Mouse (Mus musculus) erythroid progenitor cell, adult 5-6 weeks (primary cell): ENCODE measurements around the gene Dnali1. TPM values are rescaled to one million over a fixed set of nuclear protein-coding genes. Genes with fewer than 3 reads are reported as not detected.

Source experiments
- ATAC-seq: replicated peaks from 2 replicates; pipeline ENCODE4 v1.8.0; 2016; ENCODE audit warnings: moderate number of reproducible peaks, mild to moderate bottlenecking, moderate TSS enrichment, inconsistent platforms; ENCODE audit not compliant: poor library complexity, low FRiP score, severe bottlenecking
- total RNA-seq, 2 experiments: library from RNA; stranded (forward) in 1 of 2; stranded (reverse) in 1 of 2; fragments of 150-400 nt in 1 of 2; fragments of 186-747, 209-891 nt in 1 of 2; gene quantifications; 2 replicates each; pipeline versions ENCODE4 v1.2.3 to v1.2.4; 2015 to 2017; ENCODE audit warnings: low replicate concordance in 2 of 2

Dnali1 gene
- total RNA-seq (2015; ENCODE audit: low replicate concordance), result not detected in 2 replicates
- total RNA-seq (2017; ENCODE audit: low replicate concordance), result not detected in 2 replicates

DNA sequence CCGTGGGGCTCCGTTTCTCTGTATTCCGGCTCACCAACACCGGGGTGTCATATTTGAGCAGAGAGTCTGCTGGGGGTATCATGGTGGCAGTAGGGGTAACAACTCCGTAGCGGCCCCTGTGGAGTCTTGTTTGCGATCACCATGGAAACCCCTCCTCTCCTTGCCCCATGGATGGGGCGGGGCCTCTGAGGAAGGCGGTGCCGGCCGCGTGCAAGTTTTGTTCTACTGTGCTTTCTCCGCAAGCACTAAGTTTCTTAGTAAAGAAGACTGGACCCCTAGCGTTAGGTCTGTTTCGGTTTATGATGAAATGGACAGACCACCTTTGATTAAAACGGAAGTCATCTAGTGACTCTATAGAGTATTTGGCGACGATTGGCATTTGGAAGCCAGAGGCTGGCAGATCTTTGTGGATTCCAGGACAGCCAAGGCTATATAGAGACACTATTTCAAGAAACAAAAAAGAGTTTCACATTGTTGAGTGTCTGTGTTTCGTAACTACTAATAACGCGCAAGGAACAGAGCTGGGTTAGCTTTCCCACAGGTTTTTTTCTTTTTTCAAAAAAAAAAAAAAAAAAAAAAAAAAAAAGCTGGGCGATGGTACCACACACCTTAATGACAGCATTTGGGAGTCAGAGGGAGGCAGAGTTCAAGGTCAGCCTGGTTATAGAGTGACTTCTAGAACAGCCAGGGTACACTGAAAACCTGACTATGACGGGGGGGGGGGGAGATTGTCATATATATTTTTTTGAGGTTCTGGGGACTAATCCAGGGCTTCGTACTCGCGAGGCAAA, at the start of gene Dnali1:
Gene Dnali1 (minus strand): TSS at position 187 of the 791 bp plus-strand sequence.
- no peak for ATAC-seq

DNA sequence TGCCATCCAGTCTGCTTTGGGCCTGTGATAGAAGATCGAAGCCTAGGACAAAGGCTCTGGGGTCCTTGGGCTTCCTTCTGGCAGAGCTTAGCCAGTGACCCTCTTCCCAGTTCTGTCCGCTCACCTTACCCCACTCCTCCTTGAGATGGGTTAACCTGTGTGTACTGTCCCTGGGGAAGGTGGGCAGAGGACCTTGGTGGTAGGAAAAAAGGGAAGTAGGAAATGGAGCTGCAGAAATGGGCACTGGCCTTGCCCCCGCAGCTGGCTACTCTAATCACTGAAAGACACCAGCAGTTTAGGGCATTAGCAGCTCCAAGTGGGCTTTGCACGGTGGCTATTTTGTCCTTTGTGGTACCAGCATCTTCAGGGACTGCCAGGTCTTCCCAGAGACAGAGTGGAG, 49.6 kb upstream of the Dnali1 start:
- no peak for ATAC-seq

DNA sequence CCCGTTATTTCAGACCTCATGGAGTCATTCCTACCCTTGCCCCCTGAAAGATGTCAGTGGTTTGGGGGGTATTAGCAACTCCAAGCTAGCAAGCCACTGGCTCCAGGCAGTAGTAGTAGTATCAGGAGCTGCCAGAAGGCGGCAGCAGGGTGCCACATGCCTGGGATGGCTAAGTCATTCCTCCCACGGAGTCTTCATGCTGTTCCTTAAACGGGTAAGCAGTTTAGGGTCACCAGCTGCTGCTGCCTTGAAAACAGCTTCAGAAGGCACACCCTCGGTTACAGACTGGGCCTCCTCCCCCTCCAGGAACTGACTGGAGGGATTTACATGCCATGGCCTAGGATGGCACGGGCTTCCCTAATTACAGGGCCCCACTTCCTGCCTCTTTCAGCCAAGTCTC, 49.1 kb upstream of the Dnali1 start:
- peak; percentile 56; the same call in 1 of the 2 replicates for ATAC-seq

DNA sequence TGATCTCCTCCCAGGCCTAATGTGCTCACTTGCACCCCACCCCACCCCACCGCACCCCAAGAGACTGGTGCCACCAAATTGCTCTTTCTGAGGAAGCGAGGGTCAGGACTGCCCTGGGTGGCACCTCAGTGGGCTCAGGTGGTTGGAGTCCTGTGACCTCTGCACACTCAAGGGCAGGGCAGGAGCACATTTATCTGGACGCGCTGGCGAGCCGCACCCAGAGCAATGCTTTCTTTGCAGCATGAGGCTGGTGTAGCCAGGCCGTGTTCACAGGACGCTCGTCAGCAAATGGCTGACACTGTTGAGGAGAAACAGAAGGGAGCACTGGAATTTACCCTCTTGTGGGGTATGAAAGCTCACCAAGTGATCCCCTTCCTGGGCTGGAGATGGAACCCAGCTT, 39.9 kb upstream of the Dnali1 start:
- no peak for ATAC-seq

DNA sequence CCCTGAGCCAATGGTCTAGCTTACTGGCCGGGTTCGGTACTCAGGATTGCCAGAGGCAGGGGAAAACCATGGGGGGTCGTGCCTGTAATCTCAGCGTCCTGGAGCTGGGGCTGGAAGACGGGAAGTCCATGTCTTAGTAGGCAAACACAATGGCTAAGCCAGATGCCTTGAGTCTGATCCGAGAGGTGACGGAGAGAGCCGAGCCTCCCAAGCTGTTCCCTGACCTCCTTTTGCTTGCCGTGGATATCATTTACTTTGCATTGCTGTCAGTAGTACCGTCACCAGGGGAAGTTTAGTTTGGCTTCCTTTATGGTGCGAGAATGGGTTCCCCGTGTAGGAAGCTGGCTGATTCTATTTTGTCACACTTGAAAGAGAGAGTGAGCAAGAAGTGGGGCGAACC, 35.8 kb upstream of the Dnali1 start:
- ATAC-seq, result no peak

DNA sequence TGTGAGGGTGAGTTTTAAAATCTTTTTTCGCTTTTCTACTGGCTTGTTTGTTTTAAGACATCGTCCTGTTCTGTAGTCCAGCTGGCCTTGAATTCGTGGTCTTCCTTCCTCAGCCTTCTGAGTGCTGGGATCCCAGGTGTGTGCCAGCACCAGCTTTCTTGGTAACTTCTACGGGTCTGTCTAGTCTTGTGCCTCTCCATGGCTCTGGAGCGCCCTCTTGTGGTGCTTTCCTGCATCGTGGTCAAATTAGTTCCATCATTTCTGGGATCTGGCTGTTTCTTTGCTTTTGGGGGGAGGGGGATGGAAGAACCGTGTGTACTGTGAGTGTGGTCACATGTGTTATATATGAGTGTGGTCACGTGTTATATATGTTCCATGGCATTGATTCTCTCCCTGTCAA, 34.0 kb upstream of the Dnali1 start:
- peak; percentile 74 for ATAC-seq

DNA sequence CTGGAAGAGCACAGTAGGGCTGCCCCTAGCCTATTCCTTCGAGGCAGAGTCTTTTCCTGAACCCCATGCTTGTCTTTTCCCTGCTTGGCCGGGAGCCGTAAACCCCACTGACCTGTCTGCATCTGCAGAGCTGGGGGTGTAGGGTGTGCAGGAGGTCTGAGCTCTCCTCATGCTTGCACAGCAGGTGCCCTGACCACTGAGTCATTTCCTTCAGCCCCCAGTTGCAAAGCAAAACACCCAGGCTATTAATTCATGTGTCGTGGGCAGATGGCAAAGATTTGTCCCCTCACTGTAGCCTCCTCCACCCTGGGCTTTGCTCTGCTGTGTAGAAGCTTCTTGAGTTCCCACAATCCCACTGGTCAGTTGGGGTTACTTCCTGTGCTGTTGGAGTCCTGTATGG, 31.9 kb upstream of the Dnali1 start:
- no peak for ATAC-seq

DNA sequence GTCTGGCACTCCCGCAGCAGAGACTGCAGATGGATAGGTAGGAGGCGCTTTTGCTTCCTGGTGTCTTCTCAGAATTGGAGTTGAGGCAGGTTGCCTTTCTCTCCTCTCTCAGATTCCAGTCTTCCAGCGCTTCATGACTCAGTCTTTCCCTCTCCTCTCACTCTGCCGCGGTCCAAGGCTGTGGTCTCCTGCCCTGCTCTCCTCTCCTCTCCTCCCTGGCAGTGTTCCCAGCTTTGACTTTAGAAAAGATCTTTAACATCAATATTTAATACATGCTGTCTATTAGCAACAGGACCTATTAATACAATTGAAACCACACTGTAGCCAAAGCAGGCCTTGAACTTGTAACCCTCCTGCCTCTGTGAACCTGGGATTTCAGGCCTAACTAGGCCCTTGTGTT, 30.6 kb upstream of the Dnali1 start:
- no peak for ATAC-seq

DNA sequence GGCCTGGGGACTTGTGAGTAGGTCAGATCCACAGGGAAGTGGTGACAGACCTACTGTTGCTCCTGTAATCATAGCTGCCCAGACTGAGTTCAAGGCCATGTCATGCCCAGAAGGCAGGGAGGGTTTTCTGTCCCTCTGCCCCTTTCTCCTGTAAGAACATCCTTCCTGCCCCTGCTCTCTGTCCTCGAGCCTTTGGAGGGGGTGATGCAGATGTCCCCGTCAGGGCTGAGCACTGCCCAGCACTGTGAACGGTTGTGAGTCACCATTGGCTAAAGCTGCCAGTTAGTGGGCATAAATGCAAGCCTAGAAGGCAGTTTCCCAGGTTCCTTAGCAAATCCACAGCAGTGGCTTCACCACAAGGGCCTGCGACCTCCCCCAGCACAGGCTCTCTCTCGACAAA, 27.5 kb upstream of the Dnali1 start:
- ATAC-seq, result no peak

DNA sequence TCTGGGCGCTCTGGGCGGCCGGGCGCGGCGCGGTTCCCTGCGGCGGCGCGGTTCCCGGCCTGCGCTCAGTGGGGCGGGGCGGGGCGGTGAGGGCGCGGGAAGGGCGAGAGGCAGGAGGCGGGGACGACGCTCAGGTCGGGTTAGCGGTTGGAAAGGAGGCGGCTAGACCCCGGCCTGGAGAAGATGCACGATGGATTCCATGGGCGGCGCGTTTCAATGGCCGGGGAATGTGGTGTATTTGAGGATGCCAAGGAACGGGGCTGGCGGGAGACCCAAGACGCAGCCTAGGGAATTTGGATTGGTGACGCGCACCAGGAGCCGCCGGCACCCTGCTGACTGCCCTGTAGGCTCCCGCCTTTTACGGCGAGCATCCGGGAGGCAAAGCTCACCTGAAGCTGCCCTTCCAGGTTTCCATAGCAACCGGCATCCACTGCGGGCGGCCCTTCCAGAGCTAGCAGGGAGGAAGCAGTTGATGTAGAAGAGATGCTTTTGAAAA, 19.9 kb upstream of the Dnali1 start:
- peak; percentile 93 for ATAC-seq

DNA sequence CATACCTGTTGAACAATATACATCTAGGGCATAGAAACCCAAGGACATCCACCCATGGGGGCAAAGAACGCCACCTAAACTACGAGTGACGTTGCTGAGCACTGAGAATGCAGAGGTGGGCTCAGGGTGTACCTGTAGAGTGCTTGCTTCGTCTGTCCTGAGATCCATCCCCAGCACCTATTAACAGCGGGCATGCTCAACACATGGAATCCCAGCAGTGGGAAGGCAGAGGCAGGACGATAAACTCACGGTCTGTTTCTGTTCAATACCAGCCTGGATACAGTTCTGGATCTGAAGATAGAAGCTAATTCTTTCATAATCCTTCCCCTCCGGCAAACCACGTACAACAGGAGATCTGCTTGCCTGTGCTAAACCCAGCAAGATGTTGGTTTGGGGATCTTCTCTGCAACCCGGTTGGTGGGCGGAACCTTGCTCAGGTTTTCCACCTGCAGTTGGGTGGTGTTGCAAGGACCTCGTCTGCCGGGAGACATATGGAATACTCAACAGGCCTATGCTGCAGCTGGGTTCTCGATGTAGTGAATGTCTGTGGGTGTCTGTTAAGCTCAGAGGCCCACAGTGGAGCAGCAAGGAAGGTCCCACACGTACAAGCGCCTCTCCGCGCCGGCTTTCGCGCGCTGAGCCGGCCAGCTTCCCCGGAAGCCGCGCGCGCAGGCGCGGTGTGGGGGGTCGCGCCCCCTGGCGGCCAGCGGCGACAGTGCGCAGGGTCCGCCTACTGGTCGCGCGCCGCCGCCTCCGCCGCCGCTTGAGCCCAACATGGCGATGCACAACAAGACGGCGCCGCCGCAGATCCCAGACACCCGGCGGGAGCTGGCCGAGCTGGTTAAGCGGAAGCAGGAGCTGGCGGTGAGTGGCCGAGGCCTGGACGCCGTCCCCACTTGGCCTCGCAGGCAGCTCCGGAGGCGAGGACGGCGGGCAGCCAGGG, 19.2 kb upstream of the Dnali1 start, which contains the start of gene Meaf6:
Gene Meaf6 (plus strand): TSS at position 732 of the 943 bp plus-strand sequence.
- peak; percentile 83 for ATAC-seq

DNA sequence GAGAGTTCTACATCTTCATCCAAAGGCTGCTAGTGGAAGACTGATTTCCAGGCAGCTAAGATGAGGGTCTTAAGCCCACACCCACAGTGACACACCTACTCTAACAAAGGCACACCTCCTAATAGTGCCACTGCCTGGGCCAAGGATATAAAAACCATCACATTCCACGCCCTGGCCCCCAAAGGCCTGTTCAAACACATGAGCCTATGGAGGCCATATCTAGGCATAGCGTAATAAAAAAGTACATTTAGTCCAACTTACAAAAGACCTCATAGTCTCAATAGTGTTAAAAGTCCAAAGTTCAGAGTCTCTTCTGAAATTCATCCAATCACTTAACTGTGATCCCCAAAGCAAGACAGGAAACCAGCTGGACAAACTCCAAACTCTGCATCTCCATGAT, 13.2 kb upstream of the Dnali1 start:
- no peak for ATAC-seq

DNA sequence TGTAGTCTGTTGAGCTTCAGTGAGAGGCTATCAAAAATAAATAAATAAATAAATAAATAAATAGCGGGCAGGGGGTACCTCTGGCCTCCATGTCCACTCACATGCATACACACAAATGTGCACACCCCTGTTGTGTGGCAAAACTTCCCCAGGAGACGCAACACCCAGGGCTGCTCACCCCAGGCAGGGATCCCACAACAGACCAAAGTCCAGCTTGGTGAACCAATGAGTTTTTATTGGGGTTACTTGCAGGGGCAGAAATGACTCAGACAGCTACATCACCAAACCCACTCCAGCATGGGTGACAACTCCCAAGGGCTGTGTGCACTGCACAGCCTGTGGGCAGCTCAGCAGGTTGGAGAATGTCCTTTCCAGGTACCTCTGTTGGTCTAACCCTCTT, 12.2 kb upstream of the Dnali1 start:
- no peak for ATAC-seq

DNA sequence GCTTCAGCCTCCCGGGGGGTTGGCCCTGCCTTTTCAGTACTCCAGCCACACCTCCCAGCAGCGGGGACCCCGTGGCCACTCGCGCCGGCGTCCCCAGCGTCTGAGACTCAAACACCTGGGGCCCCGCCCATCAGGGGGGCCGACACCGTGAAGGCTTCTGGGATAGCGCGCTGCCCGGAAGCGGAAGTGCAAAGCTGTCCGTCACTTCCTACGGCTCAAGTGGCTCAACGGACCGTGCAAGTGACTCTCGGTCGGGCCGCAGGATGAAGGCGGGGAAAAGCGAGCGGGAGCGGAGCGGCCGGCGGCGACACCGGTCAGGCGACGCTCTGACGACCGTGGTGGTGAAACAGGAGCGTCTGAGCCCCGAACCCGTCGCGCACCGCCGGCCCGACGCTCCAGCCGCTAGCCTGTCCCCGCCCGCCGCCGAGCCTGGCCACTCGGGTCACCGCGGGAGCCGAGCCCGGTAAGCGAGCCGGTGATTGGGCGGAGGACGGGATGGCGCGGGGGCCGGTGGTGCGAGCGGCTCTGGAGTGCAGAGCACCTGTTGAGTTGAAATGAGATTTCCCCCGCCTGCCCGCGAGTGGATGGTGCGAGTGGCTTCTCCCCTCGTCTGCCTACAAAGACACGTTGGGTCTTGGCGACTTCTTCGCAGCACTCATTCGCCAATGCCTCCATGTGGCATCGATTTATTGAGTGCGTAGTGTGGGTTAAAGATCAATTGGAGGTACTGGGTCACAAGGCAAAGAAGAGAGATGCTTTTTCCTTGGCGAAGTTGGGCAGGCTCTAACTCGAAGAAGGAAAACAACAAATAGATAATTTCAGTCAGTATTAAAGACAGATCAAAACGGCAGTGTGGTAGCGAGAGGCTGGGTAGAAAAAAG, 1.2 kb upstream of the Dnali1 start, which contains the start of gene Snip1:
Gene Snip1 (plus strand): TSS at position 183 of the 881 bp plus-strand sequence.
- ATAC-seq, result peak; percentile 98

DNA sequence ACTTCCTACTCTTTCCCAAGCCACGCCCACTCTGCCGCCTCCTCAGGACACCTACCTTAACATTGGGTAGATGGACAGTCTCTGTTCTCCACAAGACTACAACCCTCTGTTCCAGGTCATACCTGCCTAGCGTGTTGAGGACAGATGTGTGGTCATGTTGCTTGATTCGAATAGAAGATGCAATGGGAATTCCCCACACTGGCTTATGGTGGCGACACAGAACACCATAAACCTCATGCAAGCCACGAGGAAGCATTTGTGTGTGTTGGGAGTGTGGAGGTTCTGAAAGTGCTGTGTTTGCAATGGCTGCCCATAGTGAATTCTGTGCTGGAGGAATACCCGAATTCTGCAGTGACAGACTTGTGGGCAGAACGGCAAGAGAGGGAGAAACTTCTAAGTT, 1.7 kb downstream of the Dnali1 start:
- no peak for ATAC-seq

DNA sequence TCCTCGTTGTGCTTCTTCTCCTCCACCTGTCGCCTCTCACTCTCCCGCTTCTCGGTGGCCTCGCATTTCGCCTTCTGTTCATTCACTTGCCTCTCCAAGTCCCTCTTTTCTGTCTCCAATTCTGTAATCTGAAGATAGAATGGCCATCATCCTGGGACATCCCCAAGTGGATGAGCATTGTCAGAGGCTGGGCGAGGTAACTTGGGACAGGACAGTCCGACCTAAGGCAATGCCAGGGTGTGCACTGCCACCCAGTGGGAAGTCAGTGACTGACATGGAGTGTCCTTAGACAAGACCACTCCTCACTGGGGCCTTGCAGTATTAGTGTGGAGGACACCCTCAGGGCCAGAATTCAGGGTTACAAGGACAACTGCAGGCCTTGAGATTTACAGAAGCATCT, 6.5 kb downstream of the Dnali1 start:
- peak; percentile 45 for ATAC-seq

DNA sequence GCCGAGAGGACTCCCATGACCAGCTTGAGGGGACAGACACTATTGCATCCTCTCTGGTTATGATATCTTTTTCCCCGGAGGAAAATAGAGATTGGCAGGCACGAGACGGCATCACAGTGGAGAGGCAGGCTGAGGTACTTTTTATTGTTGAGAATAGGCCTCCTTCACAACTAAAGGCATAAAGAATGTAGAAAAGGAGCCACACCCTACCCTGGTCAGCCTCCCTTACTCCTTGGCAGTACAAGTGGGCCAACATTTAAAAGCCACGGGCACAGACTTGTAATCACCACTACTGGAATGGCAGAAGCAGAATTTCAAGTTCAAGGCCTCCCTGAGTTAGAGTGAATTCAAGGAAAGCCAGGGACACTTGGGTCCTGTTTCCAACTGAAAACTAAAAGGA, 7.5 kb downstream of the Dnali1 start:
- ATAC-seq, result no peak

DNA sequence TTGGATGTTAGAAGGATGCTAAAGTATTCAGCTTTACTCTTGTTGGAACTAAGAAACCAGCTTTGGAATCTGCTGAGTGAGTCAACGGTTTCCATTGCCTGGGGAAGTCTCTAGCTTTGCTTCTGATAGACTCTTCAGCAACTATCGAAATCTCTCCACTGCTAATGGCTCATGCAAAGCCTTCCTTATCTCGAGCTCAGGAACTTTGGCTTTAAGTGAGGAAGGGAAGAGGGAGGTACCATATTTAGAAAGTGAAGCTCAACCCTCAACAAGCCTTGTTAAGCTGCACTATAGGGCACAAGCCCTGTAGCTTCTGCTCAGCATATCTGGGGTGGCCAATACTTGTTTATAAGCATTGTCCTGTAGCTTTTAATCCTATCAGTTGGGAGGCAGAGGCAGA, 8.2 kb downstream of the Dnali1 start:
- ATAC-seq, result no peak

DNA sequence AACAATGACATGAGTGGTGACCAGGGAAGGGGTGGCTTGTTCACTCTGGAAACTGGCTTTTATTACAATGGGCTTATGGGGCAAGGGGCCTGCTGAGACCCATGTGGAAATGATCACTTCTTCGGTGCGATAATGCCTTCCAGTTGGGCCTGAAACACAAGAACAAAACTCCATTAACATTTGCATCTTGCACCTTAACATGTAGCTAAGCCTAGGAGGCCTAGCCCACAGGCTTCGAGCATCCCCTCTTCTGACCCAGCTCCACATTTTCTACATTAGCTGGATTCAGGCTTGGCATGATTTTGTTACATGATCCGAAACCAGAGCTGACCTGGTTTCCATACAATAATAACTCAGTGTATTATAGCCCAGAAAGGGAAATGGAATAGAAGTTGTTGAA, 9.0 kb downstream of the Dnali1 start:
- ATAC-seq, result no peak

DNA sequence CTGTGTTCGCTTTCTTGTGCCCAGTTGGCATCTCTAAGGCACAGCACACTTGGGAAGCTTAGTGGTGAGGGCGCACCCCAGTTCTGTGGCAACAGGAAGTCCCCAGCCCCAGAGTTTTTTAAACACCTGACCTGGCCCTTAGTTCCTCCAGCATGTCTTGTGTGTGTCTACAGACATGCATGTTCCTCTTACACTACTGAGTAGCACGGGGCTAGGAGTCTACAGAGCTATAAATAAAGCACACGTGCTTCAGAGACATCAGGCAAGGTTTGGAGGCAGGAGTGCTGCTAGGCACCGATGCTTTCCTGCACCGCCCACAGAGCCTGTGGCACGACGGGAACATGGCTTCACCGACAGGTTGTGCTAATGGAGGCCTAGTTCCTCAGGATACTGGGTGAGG, 10.1 kb downstream of the Dnali1 start:
- no peak for ATAC-seq
